Mouse (Mus musculus) lung, embryonic 16.5 days (tissue): ENCODE data around the gene Shisa6. TPM values are rescaled to one million over a fixed set of nuclear protein-coding genes. Genes with fewer than 3 reads are reported as not detected.

Source experiments
- ATAC-seq: fragments of 200-750 bp; cut with Nextera tagmentation; 2 replicates; pipeline ENCODE4 v1.8.0; 2017; ENCODE audit warnings: low read depth, mild to moderate bottlenecking, moderate library complexity
- H3K27ac ChIP-seq: fragments of 300-500 bp; sonication (generic); 2 replicates; pipeline ENCODE4 v1.5.1; 2014; ENCODE audit warnings: mild to moderate bottlenecking, control low read depth, low read length
- H3K27me3 ChIP-seq: fragments of 300-500 bp; sonication (generic); 2 replicates; pipeline ENCODE4 v1.6.1; 2014; ENCODE audit warnings: low read depth, low read length, mixed read lengths; ENCODE audit not compliant: control insufficient read depth, insufficient read depth
- H3K36me3 ChIP-seq: fragments of 300-500 bp; sonication (generic); 2 replicates; pipeline ENCODE4 v1.6.1; 2014; ENCODE audit warnings: low read length; ENCODE audit not compliant: control insufficient read depth, insufficient read depth
- H3K4me1 ChIP-seq: fragments of 300-500 bp; sonication (generic); replicated peaks from 2 replicates; pipeline ENCODE4 v1.6.1; 2014; ENCODE audit warnings: low read length, mixed read lengths; ENCODE audit not compliant: control insufficient read depth, insufficient read depth
- H3K4me2 ChIP-seq: fragments of 300-500 bp; sonication (generic); 2 replicates; pipeline ENCODE4 v1.6.1; 2014; ENCODE audit warnings: low read depth, low read length, control low read depth
- H3K4me3 ChIP-seq: fragments of 300-500 bp; sonication (generic); 2 replicates; pipeline ENCODE4 v1.5.1; 2014; ENCODE audit warnings: mild to moderate bottlenecking, low read length, control low read depth
- H3K9ac ChIP-seq: fragments of 300-500 bp; sonication (generic); 2 replicates; pipeline ENCODE4 v1.6.1; 2014; ENCODE audit warnings: low read length, control low read depth
- H3K9me3 ChIP-seq: fragments of 300-500 bp; sonication (generic); 2 replicates; pipeline ENCODE4 v1.6.1; 2016; ENCODE audit warnings: low read length; ENCODE audit not compliant: control insufficient read depth
- WGBS: fragments of 180-500 bp; shearing (Covaris S2); extraction: QIAGEN DNeasy Blood & Tissue Kit; methylation state at CpG from one replicate; pipeline ENCODE4 v1.1.7; 2014; 5-methylcytosine and 5-hydroxymethylcytosine counted together
- polyA plus RNA-seq: library from polyadenylated mRNA; unstranded; fragments of >200 nt; fragmentation: Nextera tagmentation; extraction: Ambion mirVana; gene quantifications from 2 replicates; pipeline ENCODE4 v1.2.1, GENCODE M21; 2015

The Shisa6 gene
- polyA plus RNA-seq, 1 experiment from 2014 or later, result 0.21 TPM

DNA sequence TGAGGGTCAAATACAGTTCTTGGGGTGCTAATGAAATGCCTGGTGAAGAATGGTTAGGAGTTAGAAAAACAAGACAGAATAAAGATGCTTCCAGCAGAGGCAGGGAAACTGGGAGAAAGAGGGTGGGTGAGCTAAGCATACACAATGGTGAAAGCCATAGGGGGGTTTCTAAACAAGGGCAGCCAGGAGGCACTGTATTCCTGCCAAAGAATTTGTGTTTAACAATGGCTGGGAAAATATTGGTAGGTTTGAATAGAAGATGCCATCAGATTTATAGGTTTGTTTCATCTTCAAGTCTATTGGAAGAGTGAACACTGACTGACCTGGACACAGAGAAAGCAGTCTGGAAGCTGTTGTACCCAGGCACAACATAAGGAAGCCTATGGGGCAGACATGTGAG is 2.4 kb upstream of the Shisa6 start:
- H3K27me3 ChIP-seq, result peaks cover 58% of the 10 kb centered on the region
- no peak for ATAC-seq

DNA sequence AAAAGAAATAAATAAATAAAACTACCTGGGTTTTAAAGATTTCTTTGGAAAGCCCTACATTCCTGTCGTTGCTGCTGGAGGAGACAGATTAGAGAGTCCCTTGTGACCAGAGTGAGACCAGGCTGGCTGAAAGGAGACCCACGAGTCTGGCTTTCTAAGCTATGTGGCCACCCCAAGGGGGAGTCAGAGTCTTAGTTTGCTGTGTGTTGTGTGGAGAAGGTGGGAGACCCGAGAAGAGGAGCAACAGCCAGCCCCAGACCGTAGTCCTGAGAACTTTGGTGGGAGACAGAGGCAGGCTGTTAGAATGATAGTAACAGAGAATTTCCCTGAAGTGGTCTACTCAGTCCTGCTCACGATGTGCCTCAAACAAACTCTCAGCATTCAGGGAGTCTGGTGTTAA is 1.6 kb upstream of the Shisa6 start:
- Histone ChIP-seq H3K36me3 (no peaks in the 10 kb centered on the region), H3K4me2 (no peak overlapping the region), H3K4me1 (peaks cover 10% of the 10 kb centered on the region), H3K9ac (no peak overlapping the region), H3K4me3 (no peak overlapping the region), H3K27ac (no peak overlapping the region), H3K27me3 (peaks cover 66% of the 10 kb centered on the region), H3K9me3 (no peaks in the 10 kb centered on the region)
- WGBS, result 5% methylated on average over 5 of the region's 5 CpGs
- ATAC-seq, result peak; percentile 52; the same call in 1 of the 2 replicates

More for the DNA sequence above, 2.4 kb upstream of the Shisa6 start:
- H3K4me2 ChIP-seq, result no peak overlapping the region
- no peaks in the 10 kb centered on the region for H3K9me3 ChIP-seq
- H3K27ac ChIP-seq, result no peak overlapping the region
- no peaks in the 10 kb centered on the region for H3K36me3 ChIP-seq
- H3K4me3 ChIP-seq, result no peak overlapping the region
- H3K4me1 ChIP-seq, result peaks cover 10% of the 10 kb centered on the region
- no peak overlapping the region for H3K9ac ChIP-seq

DNA sequence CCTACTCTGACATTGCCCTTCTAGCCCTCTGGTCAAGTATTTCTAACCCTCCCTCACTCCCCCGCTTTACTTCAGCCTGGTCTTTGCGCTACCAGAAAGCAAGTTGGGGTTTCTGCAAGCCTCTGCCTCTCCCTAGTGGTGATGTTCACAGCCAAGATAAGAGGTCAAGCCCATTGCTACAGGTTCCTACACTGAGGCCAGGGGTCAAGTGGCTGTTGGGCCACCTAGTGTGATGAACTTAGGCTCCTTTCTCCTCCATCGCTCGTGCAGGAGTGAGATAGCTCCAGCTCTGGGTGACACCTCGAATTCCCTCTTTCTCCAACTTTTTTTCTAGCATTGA is 1.2 kb upstream of the Shisa6 start:
- Histone ChIP-seq H3K9ac (no peak overlapping the region), H3K27me3 (peaks cover 68% of the 10 kb centered on the region), H3K4me1 (peaks cover 10% of the 10 kb centered on the region), H3K9me3 (no peaks in the 10 kb centered on the region), H3K36me3 (no peaks in the 10 kb centered on the region), H3K27ac (no peak overlapping the region), H3K4me3 (peak overlapping the region; percentile 60), H3K4me2 (peak overlapping the region; percentile 89)
- ATAC-seq, result peak; percentile 29; the same call in 1 of the 2 replicates
- WGBS, result 3% methylated on average over 5 of the region's 5 CpGs

DNA sequence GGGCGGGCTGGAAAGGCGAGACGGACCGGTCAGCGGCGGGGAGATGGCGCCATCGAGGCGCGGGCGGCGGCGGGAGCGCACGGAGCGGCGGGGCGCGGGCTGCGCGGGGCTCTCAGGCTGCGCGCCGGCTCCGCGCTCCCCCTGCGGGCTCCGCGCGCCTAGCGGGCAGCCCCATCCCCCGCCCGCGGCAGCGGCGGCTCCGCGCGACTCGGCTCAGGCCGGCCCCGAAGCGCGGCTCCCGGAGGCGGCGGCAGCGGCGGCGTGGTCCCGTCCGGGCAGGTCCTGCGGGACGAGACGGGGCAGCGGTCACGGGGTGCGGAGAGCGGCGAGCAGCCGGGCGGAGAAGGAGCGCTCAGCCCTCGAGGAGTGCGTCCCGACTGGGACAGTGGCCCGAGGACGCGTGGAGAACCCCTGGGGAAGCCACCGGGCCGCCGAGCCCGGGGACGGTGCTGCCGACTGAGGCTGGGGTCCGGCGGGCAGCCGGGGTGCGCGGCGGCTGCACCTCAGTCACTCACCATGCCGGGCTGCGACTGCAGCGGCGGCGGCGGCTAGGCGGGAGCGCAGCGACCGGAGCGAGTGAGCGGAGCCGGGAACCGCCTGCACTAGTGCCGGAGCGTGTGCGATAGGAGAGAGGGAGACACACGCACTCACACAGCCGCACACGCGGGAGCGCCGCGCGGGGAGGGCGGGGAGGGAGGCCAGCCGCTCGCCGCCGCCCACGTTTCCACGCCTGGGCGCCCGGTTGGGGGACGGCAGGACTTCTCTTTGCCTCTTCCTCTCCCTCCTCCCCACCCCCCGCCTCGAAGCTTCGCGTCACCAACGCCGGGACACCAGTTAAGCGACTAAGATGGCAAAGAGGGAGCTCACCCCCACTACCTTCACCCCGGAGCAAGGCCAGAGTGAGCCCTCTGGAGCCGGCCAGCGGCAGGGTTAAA is 549 bp upstream of the Shisa6 start:
- WGBS, result 0% methylated on average over 84 of the region's 126 CpGs
- peak; percentile 58 for ATAC-seq
- Histone ChIP-seq H3K9ac (peak overlapping the region; percentile 58), H3K36me3 (no peaks in the 10 kb centered on the region), H3K9me3 (no peaks in the 10 kb centered on the region), H3K27ac (no peak overlapping the region), H3K27me3 (peaks cover 68% of the 10 kb centered on the region), H3K4me1 (peaks cover 10% of the 10 kb centered on the region), H3K4me2 (peak overlapping the region; percentile 89), H3K4me3 (peak overlapping the region; percentile 60)

DNA sequence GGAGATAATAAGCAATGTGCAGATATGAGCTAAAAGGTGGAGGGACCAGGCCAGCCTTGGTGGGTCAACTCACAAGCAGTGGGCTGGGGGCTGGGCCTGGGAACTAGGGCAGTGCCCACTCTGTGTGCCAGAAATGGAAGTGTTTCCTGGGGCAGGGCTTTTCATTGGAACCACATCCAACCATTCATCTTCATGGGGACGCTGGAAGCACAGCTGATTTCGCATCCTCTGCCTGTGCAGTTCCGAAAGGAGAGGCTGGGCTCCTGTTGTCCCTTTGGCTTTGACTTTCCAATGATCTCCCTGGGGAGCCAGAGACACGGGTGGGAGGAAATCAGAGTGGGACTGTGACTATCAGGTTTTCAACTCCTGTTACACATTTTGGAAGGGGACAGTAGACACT is 1.5 kb downstream of the Shisa6 start:
- Histone ChIP-seq H3K4me2 (no peak overlapping the region), H3K27me3 (peaks cover 65% of the 10 kb centered on the region), H3K4me1 (peaks cover 10% of the 10 kb centered on the region), H3K36me3 (no peaks in the 10 kb centered on the region), H3K9me3 (no peaks in the 10 kb centered on the region), H3K4me3 (no peak overlapping the region), H3K9ac (no peak overlapping the region), H3K27ac (no peak overlapping the region)
- ATAC-seq, result no peak
- 40% methylated on average over 4 of the region's 4 CpGs for WGBS

DNA sequence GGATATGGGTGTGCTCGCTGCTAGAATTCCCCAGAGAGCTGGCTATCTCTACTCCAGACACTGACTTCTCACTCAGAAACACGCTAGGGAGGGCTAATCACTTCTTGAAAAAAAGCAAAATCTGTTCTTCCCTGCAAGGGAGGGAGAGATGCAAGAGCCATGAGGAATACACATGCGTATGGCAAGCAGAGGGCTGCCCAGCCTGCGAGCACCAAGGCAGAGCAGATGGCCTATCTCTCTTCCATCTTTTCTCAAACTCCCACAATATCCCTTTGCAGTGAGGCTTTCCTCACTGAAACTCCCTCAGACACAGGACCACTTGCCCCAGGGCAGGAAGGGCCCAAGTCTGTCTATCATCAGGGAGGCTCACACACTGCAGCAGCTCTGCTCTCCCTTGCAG is 3.4 kb downstream of the Shisa6 start:
- H3K4me2 ChIP-seq, result no peak overlapping the region
- no peak for ATAC-seq
- no peaks in the 10 kb centered on the region for H3K36me3 ChIP-seq
- H3K4me1 ChIP-seq, result peaks cover 10% of the 10 kb centered on the region
- WGBS, result 67% methylated on average over 4 of the region's 4 CpGs
- H3K27ac ChIP-seq, result no peak overlapping the region
- H3K9me3 ChIP-seq, result no peaks in the 10 kb centered on the region
- peaks cover 52% of the 10 kb centered on the region for H3K27me3 ChIP-seq
- no peak overlapping the region for H3K9ac ChIP-seq
- no peak overlapping the region for H3K4me3 ChIP-seq

DNA sequence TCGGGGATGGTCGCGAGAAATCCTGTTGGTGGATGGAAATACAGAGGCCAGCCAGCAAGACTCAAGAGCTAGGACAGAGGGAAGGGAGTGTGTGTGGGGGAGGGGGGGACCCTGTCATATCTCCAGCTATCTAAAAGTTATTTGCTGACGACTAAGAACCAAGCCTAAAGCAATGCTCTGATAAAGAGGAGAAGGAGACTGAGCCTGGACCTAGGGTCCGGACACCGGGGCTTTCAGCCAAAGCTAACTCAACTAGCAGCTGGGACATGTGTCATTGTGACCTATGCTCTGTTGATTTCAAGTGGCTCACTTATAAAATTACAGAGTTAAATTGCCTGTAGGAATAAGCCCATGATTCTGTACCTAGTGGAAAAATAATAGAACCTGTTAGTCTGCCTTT is 6.4 kb downstream of the Shisa6 start:
- H3K4me2 ChIP-seq, result no peak overlapping the region
- 44% methylated on average over 6 of the region's 6 CpGs for WGBS
- no peak overlapping the region for H3K27ac ChIP-seq
- H3K36me3 ChIP-seq, result no peaks in the 10 kb centered on the region
- H3K9ac ChIP-seq, result no peak overlapping the region
- no peaks in the 10 kb centered on the region for H3K4me1 ChIP-seq
- no peak for ATAC-seq
- no peak overlapping the region for H3K4me3 ChIP-seq
- no peaks in the 10 kb centered on the region for H3K9me3 ChIP-seq
- peaks cover 22% of the 10 kb centered on the region for H3K27me3 ChIP-seq

DNA sequence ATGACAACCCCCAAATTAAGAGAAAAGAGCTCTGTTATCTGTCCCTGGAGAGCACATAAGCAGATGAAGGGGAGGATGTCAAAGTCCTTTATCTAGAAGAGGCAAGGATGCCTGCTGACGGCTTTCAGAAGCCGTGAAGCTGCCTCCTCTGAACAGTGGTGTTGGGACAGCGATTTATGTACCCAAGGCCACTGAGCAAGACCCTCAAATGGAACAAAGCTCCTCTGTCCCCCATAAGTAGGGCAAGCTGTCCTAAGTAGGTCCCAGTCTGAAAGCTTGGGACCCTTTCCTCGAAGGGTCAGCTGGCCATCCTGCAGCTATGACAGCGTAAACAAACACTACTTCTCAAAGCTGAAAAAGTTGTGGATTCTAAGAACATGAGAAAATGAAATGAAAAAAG is 11.4 kb downstream of the Shisa6 start:
- Histone ChIP-seq H3K9ac (no peak overlapping the region), H3K27me3 (no peaks in the 10 kb centered on the region), H3K4me2 (no peak overlapping the region), H3K36me3 (no peaks in the 10 kb centered on the region), H3K27ac (no peak overlapping the region), H3K9me3 (no peaks in the 10 kb centered on the region), H3K4me3 (no peak overlapping the region), H3K4me1 (no peaks in the 10 kb centered on the region)
- WGBS, result 37% methylated on average over 5 of the region's 5 CpGs
- no peak for ATAC-seq

DNA sequence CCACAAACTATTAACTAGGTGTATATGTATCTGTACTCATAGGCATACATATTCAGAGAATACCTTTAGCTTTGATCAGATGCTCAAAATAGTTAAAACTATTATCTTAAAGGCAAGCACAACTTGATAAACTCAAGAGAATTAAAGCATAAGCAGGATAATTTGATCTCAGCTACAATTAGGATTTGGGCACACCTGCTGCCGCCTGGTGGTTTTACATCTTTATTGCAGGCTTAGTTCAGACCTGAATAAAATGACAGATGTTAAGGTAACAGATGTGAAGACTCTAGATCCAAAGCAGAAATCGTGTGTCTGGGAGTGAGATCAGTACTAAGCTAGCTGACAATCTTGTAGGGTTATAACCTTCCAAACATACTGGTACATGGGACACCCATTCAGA is 24.8 kb downstream of the Shisa6 start:
- H3K4me2 ChIP-seq, result no peak overlapping the region
- peaks cover 10% of the 10 kb centered on the region for H3K4me1 ChIP-seq
- no peak overlapping the region for H3K27ac ChIP-seq
- 67% methylated on average over 2 of the region's 2 CpGs for WGBS
- no peaks in the 10 kb centered on the region for H3K27me3 ChIP-seq
- H3K36me3 ChIP-seq, result no peaks in the 10 kb centered on the region
- H3K4me3 ChIP-seq, result no peak overlapping the region
- no peaks in the 10 kb centered on the region for H3K9me3 ChIP-seq
- no peak for ATAC-seq
- no peak overlapping the region for H3K9ac ChIP-seq
